Mouse (Mus musculus): ENCODE results near the gene Tgoln1.

- TF ChIP-seq CTCF (IDR thresholded peaks at IDR 0.05; ENCODE audit: borderline replicate concordance, insufficient read depth, low read length) (no peak), POLR2A (IDR thresholded peaks at IDR 0.05; ENCODE audit: low read depth, low read length) (no peak)
Observed at GRCm38 (mm10) chr6:72576041-72576440, 40.8 kb downstream of the Tgoln1 start.
